Mouse (Mus musculus) left cerebral cortex, adult 9 months (tissue): ENCODE measurements around the gene Comp.

Source experiments
- DNase-seq, 2 experiments: peaks; one replicate each; pipeline ENCODE4 v3.0.0; 2022; ENCODE audit warnings: low spot score in 2 of 2

Gene Comp

DNA sequence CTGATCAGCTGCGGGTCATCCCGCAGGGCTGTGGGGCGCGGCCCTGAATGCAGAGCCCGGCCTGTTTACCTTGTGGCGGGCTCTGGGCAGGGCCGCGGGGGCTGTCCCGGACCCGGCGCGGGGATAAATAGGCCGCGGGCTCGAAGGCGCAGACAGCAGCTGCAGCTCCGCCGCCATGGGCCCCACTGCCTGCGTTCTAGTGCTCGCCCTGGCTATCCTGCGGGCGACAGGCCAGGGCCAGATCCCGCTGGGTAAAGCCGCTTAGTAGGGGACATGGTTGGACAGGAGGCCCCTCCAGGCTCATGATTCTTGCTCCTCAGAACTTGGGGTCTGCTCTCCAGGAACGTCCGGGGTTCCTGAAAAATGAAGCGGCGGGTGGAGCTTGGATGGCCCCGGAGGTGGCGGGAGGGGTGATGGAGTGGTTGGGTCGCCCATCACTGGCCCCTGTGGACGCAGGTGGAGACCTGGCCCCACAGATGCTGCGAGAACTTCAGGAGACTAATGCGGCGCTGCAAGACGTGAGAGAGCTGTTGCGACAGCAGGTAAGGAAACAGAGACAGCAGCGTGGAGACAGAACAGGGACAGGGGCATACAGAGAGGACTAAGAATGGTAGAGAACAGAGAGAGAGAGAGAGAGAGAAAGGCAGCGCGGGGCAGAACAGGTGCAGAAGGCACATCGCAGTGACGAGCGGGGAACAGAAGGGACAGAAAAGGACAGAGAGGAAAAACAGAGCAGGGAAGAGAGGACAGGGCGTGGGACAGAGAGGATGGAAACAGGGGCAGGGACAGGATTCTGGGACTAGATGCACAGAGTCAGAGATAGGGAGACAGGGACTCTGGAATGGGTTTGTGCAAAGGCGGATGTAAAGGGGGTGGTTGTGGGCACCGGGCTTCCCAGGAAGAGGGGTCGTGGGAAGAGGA is at the start of gene Comp:
Gene Comp (plus strand): TSS at position 162 of the 921 bp plus-strand sequence.
- no peak for DNase-seq

- no peak for DNase-seq
These were observed 49.6 kb upstream of the Comp start for GRCm38 (mm10) chr8:70323716-70324115.

DNA sequence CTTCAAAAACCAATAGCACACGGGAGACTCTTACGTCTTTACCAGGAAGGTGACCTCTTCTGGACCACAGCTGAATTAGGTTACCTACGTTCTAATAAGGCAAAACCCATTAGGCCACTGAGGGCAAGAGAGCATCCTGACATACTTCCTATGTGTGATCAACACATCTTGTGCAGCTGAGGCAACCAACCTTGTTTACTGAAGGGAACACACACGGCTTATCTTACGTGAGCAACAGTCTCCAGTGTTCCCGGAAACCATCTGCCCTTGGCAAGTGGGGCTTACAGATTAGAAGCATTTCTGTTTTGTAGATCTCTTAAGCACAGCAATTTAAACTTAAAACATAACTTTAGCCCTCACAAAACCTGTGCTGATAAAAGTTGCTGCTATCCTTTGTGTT is 45.8 kb upstream of the Comp start:
- no peak for DNase-seq

- no peak for DNase-seq
These were observed 44.1 kb upstream of the Comp start, which contains the start of gene Gdf1 for GRCm38 (mm10) chr8:70329124-70329834. Gdf1 (plus strand) TSS chr8:70329817.

DNA sequence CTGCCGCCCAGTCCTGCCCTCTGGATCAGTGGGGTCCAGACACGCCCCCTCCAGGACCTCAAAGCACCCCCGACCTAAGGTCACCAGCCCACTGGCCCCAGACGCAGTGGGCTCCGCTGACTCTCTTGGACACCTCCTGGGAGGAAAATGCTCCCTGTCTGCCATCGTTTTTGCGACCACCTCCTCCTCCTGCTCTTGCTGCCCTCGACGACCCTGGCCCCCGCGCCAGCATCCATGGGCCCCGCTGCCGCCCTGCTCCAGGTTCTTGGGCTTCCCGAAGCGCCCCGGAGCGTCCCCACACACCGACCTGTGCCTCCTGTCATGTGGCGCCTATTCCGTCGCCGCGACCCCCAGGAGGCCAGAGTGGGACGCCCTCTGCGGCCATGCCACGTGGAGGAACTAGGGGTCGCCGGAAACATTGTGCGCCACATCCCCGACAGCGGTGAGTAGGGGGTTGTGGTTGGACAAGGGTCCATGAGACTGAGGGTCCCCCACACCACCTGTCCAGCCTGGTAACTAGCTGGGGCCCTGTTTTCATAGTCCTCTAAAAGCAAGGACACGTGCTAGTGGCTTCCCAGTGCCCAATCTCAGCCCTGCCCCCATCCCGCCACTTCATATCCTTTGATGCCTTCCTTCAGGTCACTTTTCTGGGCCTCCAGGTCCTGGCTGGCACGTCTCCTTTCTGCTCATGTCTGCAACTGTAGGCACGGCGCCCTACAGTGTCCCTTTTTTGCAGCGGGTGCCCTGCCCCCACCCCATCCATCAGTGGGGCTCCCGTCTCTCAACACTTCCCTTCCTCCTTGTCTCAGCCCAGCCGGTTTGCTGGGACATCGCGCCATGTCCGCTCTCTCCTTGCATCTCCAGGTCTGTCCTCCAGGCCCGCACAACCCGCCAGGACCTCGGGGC is 43.3 kb upstream of the Comp start:
- no peak for DNase-seq

DNA sequence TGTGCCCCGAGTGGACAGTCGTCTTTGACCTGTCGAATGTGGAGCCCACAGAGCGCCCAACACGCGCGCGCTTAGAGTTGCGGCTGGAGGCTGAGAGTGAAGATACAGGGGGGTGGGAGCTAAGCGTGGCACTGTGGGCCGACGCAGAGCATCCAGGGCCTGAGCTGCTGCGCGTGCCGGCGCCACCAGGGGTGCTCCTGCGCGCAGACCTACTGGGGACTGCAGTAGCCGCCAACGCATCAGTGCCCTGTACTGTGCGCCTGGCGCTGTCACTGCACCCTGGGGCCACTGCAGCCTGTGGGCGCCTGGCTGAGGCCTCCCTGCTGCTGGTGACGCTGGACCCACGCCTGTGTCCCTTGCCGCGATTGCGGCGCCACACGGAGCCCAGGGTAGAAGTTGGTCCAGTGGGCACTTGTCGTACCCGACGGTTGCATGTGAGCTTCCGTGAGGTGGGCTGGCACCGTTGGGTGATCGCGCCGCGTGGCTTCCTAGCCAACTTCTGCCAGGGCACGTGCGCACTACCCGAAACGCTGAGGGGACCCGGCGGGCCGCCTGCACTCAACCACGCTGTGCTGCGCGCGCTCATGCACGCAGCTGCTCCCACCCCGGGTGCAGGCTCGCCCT is 42.5 kb upstream of the Comp start:
- DNase-seq, result peak in 1 of 2 experiments; percentile 72

DNA sequence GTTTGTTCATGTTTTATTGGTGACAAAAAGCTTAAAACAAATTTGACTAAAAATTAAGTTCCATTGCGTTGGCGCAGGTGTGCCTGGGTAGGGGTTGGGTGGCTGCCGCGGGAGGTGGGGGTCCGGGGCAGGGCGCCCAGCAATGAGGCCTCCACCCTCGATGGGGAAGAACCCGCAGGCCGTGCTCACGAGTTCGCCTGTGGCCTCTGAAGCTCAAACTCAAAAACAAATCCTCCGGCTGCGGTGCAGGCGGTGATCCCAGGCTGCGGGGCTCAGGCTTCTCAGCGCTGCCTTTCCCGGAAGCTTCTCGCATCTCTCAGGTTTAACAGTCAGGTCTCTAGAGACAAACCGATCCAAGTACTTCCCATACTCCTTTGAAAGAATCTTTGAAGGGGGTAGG is 41.8 kb upstream of the Comp start:
- no peak for DNase-seq

DNA sequence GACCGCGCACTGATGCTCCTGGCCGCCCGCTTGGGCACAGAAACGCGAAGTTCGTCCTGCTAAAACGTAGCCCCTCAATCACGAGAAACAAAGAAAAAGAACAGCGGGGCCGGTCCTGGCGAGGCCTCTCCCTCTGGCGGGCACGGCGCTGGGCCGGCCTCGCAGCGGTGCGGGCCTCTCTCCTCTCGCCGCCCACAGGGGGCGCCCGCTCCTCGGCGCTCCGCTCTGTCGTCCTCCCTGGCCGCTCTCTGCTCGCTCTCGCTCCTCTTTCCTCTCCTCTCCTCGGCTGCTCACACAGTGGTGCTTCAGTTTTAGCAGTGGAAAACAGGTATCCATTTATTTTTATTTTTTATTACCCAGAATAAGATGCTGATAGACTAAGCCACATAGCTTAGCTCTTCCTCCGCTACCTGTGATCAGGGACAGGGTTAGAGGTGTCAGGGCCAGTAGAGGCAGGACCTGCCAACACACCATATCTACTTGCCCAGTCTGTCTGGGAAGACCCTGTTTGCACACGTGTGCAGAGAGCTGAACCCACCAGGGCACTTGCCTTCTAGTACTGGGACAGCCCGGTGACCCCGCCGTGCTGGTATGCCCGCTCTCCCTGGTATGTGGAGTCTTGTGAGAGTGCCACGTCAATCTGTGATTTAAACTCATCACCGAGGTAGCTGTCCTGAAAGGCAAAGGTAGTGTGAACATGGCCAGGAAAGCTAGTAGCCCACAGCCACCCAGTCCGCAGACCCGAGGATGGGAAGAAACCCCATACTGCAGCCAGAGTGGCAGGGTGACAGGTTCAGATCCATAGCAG is 41.1 kb upstream of the Comp start:
- DNase-seq, result peak in 1 of 2 experiments; percentile 66

DNA sequence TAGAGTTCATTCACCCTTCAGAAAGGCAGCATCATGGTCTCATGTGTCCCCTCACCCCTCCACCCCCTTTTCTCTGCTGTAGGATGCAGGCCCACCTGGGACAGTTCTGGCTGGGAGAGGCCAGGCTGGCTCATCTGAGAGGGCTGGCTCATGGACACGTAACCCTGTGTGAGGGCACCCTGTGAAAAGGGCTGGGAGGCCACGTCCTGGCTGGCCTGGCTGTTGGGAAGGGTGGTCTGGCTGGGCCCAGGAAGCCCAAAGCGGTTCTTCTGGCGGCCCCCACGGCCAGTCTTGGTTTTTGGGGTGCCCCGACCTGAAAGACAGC is 40.5 kb upstream of the Comp start:
- no peak for DNase-seq

GRCm38 (mm10) chr8:70338931-70339330 is 34.4 kb upstream of the Comp start:
- DNase-seq, result no peak

DNA sequence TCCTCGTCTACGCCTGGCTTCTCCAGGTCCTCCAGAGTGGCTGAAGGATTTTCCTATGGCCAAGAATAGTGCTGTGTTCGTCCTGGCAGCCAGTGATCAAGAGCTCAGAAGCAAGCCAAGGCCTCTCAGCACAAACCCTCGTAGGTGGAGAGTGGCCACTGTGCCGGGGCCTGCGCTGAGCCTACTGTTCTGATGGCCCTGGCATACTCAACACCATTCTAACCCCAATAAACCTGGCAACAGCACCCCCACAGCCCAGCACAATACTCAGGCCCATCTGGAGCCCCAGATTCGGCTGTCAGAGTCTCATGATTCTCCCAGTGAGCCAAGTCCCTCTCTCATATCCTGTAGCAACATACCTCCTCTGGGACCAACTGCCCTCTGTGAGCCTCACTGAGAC is 32.7 kb upstream of the Comp start:
- no peak for DNase-seq

GRCm38 (mm10) chr8:70342007-70342406 is 31.4 kb upstream of the Comp start:
- DNase-seq, result no peak

- no peak for DNase-seq
These were observed 30.3 kb upstream of the Comp start for GRCm38 (mm10) chr8:70343076-70343475.

DNA sequence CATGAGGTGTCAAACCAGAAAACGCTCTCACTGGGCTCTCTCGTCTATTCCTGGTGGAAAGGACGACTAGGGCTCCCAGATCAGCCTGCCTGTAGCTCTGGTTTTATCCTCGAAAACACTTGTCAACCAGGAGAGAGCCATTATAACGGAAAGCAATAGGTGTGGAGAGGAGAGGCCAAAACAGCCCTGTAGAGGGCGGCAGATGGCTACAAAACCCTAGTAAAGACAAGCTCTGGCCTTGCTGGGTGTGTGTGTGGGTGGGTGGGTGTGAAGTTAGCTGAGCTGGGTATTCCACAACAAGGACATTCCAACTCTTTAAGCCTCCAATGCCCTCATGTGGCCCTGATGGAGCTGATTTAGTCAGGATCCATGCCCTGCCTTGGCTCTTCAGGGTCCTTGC is 29.7 kb upstream of the Comp start:
- DNase-seq, result peak in 1 of 2 experiments; percentile 51

DNA sequence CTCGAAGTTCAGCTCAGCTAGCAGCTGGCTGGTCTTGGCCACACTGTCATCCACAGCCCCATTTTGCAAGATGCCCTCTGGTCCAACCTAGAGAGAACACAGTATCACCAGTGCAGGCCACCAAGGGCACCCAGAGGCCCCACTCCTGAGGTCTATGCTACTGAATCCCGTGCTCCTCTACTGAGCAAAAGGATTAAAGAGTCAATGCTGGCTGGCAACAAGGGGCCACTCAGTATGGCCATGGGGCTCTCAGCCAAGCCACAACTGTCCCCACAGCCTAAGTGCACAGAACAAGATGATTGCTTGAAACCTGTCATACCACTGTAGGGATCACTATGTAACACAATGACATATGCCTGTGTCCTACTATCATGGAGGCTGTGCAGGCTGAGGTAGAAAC is 29.1 kb upstream of the Comp start:
- no peak for DNase-seq

DNA sequence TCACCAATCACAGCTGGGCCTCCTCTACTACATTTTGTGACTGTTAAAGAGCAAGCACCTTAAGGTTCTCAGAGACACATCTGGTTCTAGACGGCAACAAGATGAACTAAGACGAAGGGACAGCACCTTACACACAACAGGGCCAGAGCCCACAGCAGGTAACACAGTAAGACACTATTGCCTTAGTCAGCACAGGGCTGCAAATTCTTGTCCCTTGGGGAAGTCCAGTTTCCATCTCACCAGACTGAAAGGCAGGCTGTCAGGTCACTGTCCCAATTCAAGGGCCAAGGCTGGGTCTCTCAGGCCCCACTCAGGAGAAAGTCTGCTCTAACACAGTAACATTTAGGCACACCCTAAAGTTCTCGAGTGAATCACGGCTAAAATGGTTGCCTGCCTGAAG is 25.9 kb upstream of the Comp start:
- DNase-seq, result no peak

- DNase-seq, result no peak
These were observed 25.4 kb upstream of the Comp start for GRCm38 (mm10) chr8:70347860-70348420.

DNA sequence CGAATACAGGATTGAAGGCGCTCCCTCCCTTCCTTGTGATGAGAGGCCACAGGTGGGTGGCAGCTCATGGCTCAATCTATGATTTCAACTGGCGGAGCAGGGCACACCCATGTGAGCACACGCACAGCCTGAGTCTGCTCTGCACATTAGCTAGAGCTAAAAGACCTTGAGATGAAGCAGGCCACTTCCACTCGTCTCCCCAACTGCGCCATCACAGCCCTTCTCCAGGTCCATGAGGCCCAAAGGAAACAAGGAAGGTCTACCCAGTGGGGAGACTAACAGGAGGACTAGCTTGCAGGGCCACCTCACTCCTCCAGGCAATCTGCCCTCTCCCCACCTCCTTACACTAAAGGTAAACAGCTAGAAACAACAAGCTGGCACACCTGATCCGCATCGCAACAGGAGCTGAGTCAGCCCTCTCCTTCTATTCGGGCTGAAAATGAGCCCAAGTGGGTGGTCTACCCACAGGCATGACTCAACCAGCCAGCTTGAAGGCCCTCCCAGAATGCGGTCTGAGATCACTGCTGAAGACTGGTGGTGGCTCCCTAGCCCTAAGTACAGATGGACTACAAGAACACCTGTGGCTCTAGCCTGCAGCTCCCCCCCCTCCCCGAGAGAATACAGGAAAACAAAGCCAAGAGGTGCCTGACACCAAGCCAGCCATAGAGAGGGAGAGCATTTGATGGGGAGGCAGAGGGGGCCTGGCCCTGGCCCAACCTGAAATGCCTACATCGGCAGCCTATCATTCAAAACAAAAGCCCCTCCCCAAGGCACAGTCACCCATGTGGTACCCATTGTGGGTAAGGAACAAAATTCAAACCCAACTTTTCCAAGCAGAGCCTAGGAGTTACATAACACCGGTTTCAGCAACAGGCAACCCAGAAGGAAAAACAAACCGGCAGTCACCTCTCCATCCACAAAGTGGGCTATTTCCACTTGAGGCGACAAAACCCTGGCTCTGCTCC is 22.0 kb upstream of the Comp start:
- peak in 1 of 2 experiments; percentile 60 for DNase-seq

GRCm38 (mm10) chr8:70352000-70352384 is 21.4 kb upstream of the Comp start:
- DNase-seq, result no peak
